Mouse (Mus musculus) frontal cortex, postnatal 14 days (tissue): ENCODE results near the gene Gcnt2.
"Not testable (repeated sequence)": the region's sequence is repeated elsewhere in the genome, so short reads cannot be mapped to it uniquely, and the experiment has no call there.

Experiments used
- DNase-seq, 2 experiments: peaks; one replicate each; pipeline ENCODE4 v3.0.0; 2022; ENCODE audit warnings: low spot score in 2 of 2

Gcnt2 gene

GRCm38 (mm10) chr13:40943066-40943465 lies 83.5 kb downstream of the Gcnt2 start:
- no peak for DNase-seq

GRCm38 (mm10) chr13:40943936-40944335 lies 84.4 kb downstream of the Gcnt2 start:
- DNase-seq, result no peak

DNA sequence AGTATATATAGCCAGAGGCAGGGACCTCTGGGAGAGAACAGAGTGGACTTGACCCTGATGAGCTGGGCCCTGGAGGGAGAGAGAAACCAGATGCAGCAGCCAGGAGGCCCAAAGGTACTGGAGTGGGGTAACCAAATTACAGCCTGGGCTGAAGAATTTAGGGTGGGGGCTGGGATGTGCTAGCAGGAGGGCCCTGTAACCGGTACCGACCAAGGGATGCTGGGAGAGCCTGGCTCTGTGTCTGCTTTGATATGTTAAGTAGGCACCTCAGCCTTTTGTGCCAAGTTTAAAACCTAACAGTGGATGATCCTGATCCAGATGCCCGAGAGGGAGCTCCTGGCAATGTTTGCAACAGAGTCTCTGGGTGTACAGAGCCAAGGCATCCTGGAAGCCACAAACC lies 84.8 kb downstream of the Gcnt2 start:
- no peak for DNase-seq

DNA sequence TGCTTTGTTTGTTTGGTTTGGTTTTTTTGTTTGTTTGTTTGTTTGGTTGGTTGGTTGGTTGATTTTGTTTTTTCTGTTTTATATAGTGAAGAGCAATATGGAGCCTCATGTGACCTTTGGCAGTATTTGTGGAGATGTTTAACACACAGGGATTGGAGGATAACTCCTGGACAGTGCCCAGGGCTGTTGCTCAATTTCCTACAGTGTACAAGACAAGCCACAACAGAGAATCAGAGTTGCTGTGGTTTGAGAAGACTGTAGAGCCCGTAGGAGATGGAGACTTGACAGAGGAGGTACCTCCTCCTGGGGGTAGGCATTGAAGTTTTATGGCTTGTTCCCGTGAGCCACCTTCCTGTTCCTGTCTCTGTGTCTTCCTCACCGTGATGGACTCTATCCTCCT lies 87.0 kb downstream of the Gcnt2 start:
- DNase-seq, result no peak

DNA sequence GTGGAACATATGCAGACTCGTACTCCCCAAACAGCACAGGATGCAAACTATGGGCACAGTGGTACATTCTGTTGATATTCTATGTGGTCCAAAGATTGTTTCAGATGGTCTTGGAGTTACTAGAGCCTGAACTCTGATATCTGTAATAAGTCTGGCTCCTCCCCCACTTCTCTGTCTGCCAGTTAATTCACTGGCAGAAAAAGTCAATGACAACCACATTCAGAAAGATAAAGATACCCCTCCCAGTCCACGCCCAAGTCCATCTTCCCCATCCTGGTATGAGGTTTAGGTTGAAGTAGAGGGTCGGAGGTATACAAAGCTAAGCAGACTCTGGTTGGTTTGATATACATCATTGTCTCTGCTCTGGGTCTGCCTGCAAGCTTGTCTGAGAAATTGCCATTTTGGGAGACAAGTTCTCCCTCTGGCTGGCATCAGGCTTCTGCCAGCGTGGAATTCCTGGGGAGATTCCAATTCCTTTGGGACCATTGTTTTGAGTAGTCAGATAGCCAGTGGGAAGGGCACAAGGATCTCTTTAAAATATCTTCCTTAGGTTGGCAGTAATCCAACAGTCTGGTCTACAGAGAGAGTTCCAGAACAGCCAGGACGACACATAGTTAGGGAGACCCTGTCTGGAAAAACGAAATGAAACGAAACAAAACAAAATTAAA lies 88.1 kb downstream of the Gcnt2 start:
- no peak for DNase-seq

- DNase-seq, result no peak
Measured at GRCm38 (mm10) chr13:40951386-40951976, 91.9 kb downstream of the Gcnt2 start.

DNA sequence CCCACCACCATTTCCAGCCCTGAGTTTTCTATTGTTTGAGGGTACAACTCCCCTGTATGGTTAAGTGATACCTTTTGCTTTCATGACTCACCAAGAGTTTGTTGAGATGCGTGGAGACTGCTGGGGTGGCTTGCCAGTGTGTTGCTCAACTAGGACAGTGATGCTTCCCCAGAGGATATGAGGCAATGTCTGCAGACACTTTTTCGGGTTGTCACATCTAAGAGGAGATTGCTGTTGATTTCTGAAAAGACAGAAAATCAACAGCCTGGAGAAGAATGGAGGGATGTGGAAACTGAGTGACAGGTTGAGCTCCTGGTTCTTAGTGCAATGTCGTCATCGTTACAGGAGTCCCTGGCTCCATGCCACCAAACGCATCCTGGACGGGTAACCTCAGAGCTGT lies 93.7 kb downstream of the Gcnt2 start:
- DNase-seq, result no peak

GRCm38 (mm10) chr13:40955773-40956172 lies 96.2 kb downstream of the Gcnt2 start:
- DNase-seq, result no peak

- DNase-seq, result no peak
Measured at GRCm38 (mm10) chr13:40967609-40968008, 108.1 kb downstream of the Gcnt2 start.

DNA sequence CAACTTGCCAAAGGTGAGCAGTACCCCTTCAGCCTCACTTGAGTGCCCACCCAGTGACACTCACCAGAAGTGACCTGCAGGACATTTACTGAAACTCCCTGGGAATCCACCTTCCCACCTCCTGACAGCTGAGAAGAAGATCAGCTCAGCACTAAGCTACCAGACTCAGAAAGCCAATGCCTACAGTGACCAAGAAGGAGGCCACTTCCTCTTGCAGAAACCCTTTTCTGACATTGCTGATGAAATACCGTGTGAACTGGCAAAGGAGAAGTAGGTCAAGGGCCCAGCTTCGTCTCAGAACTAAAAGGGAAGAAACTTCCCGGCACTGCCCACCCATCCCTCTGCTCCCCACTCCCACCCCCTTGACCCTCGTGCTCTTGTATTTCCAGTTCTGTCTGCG lies 109.0 kb downstream of the Gcnt2 start:
- DNase-seq, result no peak

DNA sequence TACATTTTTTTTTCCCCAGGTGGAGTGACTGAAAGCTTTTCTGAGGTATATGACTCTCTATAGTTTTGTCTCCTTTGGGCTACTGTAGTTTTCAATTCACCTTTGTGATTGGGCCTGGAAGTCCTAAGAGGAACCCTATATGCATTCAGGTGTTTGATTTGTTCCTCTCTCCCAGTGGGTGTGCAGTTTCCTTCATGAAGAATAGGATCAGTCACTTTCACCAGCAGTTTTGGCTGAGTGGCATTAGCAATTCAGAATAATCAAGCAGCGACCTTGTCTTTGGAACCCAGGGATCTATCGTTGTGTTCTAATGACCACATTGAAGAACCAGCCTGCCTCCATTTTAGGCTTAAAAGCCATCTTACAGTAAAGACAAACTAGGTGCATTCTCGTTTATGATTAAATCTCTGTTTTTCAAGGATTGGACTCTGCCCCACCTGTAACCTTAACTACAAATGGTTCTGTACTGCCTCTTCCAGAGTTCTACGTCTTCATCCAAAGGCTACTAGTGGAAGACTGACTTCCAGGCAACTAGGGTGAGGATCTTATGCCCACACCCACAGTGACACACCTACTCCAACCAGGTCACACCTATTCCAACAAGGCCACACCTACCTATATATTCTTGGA lies 110.3 kb downstream of the Gcnt2 start:
- no peak for DNase-seq

- no peak for DNase-seq
Measured at GRCm38 (mm10) chr13:40971261-40971660, 111.7 kb downstream of the Gcnt2 start.

GRCm38 (mm10) chr13:40971831-40972230 lies 112.3 kb downstream of the Gcnt2 start:
- no peak for DNase-seq

DNA sequence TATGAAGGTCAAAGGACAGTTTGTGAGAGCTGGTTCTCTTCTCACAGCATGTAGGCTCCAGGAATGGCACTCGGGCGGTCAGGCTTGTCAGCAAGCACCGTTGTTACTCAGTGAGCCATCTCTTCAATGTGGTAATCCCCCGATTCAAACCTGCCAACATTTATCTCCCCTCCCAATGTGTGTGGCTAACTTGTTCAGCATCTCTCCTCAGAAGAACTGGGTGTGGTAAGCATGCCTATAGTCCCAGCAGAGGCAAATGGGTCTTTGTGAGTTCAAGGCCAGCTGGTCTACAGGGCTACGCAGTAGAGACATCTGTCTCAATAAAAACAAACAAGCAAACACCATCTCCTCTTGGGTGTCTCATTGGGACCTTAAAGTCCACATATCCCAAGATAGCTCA lies 113.4 kb downstream of the Gcnt2 start:
- DNase-seq, result no peak

GRCm38 (mm10) chr13:40977609-40978008 lies 118.1 kb downstream of the Gcnt2 start:
- DNase-seq, result peak in 1 of 2 experiments; percentile 8

DNA sequence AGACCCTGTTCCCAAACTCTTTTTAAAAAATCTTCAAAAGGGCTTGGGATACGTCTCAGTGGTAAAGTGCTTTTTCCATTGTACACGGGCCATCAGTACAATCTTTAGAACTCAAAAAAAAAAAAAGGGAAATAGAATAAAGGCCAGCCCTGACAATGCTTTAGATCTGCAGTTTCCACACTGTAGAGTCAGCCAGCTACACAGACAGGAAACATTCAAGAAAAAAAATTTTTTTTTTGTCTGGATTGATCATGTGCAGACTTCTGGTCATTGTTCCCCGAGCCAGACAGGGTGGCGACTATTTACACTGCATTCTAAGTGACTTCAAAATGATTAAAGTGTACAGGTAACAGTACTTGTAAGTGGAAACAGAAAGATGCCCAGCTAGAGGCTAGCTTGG lies 119.1 kb downstream of the Gcnt2 start:
- no peak for DNase-seq

GRCm38 (mm10) chr13:40979321-40979720 lies 119.8 kb downstream of the Gcnt2 start:
- DNase-seq, result no peak

DNA sequence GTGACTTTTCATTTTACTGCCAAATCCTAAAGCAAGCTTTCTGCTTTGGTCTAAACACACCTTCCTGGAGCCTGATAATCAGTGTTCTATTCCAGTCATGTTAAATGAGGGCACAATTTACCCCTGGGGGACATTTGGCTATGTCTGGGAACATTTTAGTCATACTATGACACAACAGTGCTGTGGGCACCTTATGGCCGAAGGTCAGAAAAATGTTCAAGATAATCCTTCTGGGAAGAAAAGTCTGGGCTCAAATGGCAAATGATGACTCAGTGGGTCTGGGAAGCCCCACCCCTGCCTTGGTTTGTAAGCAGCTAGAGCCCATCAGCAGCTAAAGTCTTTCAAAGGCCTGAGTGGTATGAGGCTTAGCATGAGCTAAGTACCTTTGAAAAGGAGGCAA lies 123.2 kb downstream of the Gcnt2 start:
- no peak for DNase-seq

- DNase-seq, result no peak
Measured at GRCm38 (mm10) chr13:40986081-40986480, 126.5 kb downstream of the Gcnt2 start.

DNA sequence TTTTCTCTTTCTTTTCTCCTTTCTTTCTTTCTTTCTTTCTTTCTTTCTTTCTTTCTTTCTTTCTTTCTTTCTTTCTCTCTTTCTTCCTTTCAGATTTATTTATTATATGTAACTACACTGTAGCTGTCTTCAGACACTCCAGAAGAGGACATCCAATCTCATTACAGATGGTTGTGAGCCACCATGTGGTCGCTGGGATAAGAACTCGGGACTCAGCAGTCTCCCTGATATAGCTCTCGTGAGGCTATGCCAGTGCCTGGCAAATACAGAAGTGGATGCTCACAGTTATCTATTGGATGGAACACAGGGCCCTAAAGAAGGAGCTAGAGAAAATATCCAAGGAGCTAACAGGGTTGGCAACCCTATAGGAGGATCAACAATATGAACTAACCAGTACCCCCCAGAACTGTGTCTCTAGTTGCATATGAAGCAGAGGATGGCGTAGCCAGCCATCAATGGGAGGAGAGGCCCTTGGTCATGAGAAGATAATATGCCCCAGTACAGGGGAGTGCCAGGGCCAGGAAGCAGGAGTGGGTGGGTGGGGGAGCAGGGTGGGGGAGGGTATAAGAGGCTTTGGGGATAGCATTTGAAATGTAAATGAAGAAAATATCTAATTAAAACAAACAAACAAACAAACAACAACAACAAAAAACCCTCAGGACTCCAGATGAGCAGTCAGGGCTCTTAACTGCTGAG lies 128.2 kb downstream of the Gcnt2 start:
- DNase-seq, result not testable (repeated sequence)

GRCm38 (mm10) chr13:40988418-40988817 lies 128.9 kb downstream of the Gcnt2 start:
- DNase-seq, result no peak

DNA sequence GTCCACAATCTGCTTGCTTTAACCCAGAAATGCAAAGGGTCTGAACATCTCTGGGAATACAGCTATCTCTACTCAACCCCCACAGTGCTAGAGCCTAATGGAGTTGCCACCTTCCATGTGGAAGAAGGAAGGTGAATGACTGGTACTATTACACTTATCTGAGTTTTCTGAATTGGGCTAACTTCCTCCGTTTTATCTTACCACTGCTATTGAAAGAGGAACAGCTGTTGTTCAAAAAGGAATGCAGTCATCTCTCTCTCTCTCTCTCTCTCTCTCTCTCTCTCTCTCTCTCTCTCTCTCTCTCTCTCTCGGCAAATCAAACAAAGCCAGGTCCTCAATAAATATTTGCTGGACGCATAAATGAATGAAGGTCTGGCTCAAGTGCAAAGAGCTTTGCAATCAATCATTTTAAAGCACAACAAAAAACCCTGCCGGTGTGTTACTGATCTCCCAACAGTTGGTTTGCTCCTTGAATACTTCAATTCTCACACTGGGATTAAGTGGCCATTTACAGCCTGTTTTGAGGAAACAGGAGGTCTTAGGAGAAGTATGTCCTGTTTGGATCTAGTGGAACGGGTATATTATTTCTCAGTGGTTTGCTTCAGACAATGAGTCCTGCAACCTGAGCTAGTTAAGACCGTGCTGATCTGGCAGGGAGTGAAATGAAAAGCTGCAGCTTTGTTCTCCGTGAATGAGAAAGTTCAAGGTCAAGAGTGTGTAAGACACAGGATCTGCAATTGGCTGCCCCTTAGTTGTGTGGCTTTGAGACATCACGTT lies 135.1 kb downstream of the Gcnt2 start:
- no peak for DNase-seq
